Mouse (Mus musculus): Measurements from ENCODE around the gene Ttn. TPM values are rescaled to one million over a fixed set of nuclear protein-coding genes. Genes with fewer than 3 reads are reported as not detected.
A peak's percentile ranks its signal among the peaks of the same experiment; 100 is the strongest.

Gene Ttn
- total RNA-seq, 1 experiment from 2014 or later, result 0.10 TPM

DNA sequence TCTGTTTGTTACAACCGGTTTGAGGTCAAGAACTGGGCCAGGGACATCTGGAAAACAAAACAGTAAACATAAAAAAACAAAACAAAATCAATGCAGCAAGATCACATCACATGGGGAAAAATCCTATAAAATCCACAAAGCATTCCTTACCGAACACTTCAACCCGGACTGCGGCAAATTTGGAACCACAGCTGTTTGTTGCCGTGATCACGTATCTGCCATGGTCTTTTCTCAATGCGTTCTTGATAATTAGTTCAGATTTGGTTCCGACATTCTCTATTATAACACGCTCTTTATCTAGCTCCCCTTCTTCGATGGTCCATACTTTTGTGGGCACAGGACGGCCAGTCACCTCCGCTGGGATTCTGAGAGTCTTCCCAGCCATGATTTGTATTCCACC, 198.2 kb downstream of the Ttn start:
- no peak for ATAC-seq (replicated peaks in 1 of 2; ENCODE audit: insufficient read depth in 1 of 2, low FRiP score in 2 of 2, low TSS enrichment in 1 of 2, low read depth in 1 of 2, poor library complexity in 2 of 2, severe bottlenecking in 2 of 2)

DNA sequence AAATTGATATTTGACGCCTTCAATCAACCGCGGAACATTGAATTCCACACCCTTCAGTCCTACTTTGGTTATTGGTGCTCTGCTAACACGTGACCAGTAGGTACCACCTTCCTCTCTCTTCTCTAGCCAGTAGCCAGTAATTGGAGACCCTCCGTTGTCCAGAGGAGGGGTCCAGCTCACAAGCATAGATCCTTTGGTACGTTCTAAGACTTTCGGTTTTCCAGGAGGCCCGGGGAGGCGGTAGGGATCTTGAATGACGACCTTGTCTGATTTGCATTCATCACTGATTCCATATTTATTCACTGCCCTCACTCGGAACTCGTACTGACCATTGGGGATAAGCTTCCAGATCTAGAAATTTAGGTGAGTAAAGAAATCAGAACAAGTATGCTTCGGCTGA, 201.6 kb downstream of the Ttn start:
- no peak for ATAC-seq (replicated peaks in 1 of 2; ENCODE audit: insufficient read depth in 1 of 2, low FRiP score in 2 of 2, low TSS enrichment in 1 of 2, low read depth in 1 of 2, poor library complexity in 2 of 2, severe bottlenecking in 2 of 2)

GRCm38 (mm10) chr2:76769831-76770230, 212.5 kb downstream of the Ttn start:
- ATAC-seq (replicated peaks in 1 of 2; ENCODE audit: insufficient read depth in 1 of 2, low FRiP score in 2 of 2, low TSS enrichment in 1 of 2, low read depth in 1 of 2, poor library complexity in 2 of 2, severe bottlenecking in 2 of 2), result no peak

DNA sequence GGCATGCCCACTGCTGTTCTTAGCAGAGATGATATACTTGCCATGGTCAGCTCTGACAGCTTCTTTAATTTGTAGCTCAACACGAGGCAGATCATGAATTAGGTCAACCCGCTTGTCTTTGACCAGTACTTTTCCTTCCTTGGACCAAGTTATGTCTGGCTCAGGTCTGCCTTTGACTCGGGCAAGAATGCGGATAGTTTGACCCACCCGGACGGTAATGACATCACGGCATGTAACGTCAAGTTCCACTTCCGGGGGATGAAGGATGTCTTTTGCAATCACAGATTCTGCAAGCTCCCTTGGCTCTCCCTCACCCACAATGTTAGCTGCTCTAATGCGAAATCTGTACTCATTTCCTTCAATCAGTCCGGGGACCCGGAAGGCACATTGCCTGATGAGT, 215.1 kb downstream of the Ttn start:
- ATAC-seq (replicated peaks in 1 of 2; ENCODE audit: insufficient read depth in 1 of 2, low FRiP score in 2 of 2, low TSS enrichment in 1 of 2, low read depth in 1 of 2, poor library complexity in 2 of 2, severe bottlenecking in 2 of 2), result no peak

- no peak for ATAC-seq (replicated peaks in 1 of 2; ENCODE audit: insufficient read depth in 1 of 2, low FRiP score in 2 of 2, low TSS enrichment in 1 of 2, low read depth in 1 of 2, poor library complexity in 2 of 2, severe bottlenecking in 2 of 2)
Measured at GRCm38 (mm10) chr2:76764526-76764925, 217.8 kb downstream of the Ttn start.

- ATAC-seq (replicated peaks in 1 of 2; ENCODE audit: insufficient read depth in 1 of 2, low FRiP score in 2 of 2, low TSS enrichment in 1 of 2, low read depth in 1 of 2, poor library complexity in 2 of 2, severe bottlenecking in 2 of 2), result no peak
Measured at GRCm38 (mm10) chr2:76762154-76762553, 220.2 kb downstream of the Ttn start.

DNA sequence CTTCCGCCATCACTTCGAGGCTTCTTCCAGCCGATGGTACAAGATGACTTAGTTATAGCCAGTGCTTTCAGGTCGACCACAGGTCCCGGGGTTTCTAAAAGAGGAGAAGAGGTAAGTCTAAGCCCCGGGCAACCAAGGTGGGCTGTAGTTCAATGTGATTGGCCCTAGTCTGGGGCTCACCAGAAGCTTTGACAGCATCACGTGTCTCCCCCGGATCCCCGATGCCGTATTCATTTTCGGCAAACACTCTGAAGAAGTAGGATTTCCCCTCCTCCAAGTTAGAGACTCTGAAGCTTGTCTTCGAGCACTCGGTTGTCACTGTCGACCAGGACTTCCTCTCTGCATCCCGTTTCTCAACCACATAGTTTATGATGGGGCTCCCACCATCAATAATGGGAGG, 225.9 kb downstream of the Ttn start:
- ATAC-seq (replicated peaks in 1 of 2; ENCODE audit: insufficient read depth in 1 of 2, low FRiP score in 2 of 2, low TSS enrichment in 1 of 2, low read depth in 1 of 2, poor library complexity in 2 of 2, severe bottlenecking in 2 of 2), result no peak

DNA sequence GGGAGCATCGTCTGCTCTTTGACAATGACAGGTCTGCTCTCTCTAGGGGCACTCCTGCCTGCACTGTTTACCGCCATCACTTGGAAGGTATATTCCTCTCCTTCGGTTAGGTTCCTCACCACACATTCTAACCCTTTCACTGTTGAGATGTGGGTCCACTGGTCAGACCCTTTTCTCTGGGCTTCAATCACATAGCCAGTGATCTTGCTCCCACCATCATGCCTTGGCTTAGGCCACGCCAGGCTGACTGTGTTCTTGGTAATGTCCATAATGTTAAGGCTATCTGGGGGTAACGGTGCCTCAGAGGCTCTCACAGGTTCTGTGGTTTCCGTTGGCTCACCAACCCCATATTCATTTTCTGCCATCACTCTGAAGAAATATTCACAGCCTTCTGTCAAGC, 230.4 kb downstream of the Ttn start:
- ATAC-seq (replicated peaks in 1 of 2; ENCODE audit: insufficient read depth in 1 of 2, low FRiP score in 2 of 2, low TSS enrichment in 1 of 2, low read depth in 1 of 2, poor library complexity in 2 of 2, severe bottlenecking in 2 of 2), result no peak

DNA sequence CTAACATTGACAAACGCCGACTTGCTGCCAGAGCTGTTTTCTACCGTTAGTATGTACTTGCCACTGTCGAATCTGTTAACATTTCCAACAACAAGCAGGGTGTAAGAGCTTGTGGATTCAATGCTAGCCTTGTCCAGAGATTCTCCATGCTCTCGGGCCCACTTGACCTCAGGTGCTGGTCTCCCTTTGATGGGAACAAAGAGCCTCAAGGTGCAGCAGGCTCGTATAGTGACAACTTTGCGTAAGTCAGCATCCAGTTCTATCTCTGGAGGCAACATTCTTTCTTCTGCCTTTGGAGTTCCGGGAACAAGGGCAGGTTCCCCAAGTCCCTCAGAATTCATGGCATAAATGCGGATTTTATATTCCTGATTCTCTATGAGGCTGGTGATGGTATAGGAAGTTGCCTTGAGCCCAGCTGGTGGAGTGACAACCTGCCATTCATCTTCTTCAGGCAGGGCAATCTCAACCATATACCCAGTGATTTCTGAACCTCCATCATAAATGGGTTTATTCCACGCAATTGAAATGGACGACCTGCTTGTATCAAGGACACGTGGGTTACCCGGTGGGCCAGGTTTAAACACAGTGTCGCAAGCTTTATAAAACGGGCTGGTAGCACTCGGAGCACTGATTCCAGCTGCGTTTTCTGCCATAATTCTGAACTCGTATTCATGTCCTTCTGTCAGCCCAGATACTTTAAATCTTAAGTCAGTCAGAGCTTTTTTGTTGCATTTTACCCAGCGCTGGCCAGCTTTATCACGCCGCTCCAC, 232.8 kb downstream of the Ttn start:
- no peak for ATAC-seq (replicated peaks in 1 of 2; ENCODE audit: insufficient read depth in 1 of 2, low FRiP score in 2 of 2, low TSS enrichment in 1 of 2, low read depth in 1 of 2, poor library complexity in 2 of 2, severe bottlenecking in 2 of 2)

DNA sequence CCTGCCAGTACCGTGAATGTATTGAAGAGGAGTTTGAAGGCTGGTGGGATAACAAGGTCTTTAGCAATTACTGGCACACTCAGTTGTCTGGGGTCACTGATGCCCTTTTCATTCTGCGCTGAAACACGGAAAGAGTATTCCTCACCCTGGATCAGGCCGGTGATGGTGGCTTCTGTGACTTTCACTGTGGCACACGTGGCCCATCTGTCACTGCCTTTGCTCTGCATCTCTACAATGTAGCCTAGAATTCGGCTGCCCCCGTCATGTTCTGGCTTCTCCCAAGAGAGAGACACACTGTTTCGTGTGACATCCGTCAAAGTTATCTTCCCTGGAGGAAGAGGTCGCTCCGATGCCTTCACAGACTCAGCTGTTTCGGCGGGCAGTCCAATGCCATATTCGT, 233.7 kb downstream of the Ttn start:
- no peak for ATAC-seq (replicated peaks in 1 of 2; ENCODE audit: insufficient read depth in 1 of 2, low FRiP score in 2 of 2, low TSS enrichment in 1 of 2, low read depth in 1 of 2, poor library complexity in 2 of 2, severe bottlenecking in 2 of 2)

- no peak for ATAC-seq (replicated peaks in 1 of 2; ENCODE audit: insufficient read depth in 1 of 2, low FRiP score in 2 of 2, low TSS enrichment in 1 of 2, low read depth in 1 of 2, poor library complexity in 2 of 2, severe bottlenecking in 2 of 2)
Measured at GRCm38 (mm10) chr2:76719650-76720049, 262.7 kb downstream of the Ttn start.

GRCm38 (mm10) chr2:76714984-76715383, 267.4 kb downstream of the Ttn start:
- no peak for ATAC-seq (replicated peaks in 1 of 2; ENCODE audit: insufficient read depth in 1 of 2, low FRiP score in 2 of 2, low TSS enrichment in 1 of 2, low read depth in 1 of 2, poor library complexity in 2 of 2, severe bottlenecking in 2 of 2)

- no peak for ATAC-seq (replicated peaks in 1 of 2; ENCODE audit: insufficient read depth in 1 of 2, low FRiP score in 2 of 2, low TSS enrichment in 1 of 2, low read depth in 1 of 2, poor library complexity in 2 of 2, severe bottlenecking in 2 of 2)
Measured at GRCm38 (mm10) chr2:76708512-76708911, 273.8 kb downstream of the Ttn start.

DNA sequence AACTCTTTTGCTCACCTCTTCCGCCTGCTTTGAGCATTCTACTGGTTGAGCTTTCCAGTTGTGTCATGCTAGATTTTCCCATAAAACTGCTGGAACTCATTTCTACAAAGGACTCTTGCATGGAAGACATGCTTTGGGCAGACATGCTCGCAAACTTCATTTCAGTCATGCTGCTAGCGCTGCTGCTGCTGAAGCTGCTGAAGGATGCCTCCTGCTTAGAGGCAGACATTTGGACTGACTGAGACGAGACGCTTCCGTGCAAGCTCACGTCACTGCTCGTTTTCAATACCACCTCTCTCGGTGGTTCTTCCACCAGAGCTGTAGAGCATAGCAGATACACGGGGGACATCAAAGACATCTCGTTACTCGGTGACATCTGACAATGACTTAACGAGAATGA, 276.7 kb downstream of the Ttn start:
- ATAC-seq (replicated peaks in 1 of 2; ENCODE audit: insufficient read depth in 1 of 2, low FRiP score in 2 of 2, low TSS enrichment in 1 of 2, low read depth in 1 of 2, poor library complexity in 2 of 2, severe bottlenecking in 2 of 2), result no peak

DNA sequence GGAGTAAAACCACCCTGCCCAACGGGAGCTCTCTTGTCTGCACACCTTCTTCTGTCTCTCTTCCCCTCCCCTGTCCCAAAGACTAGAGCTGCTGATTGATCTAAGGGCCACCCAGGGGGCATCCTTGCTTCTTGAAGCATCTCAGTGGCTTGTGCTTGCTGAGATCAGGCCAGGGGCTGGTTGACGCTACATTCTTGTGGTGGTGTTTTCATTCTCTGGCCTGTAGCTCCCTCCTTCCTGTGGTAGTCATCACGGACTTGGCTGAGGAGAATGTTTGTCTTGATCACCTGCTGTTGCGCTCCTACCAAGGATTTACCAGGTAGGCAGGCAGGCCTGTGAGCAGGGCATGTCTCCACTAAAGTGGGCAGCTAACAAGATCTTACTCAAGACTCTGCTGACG, 279.6 kb downstream of the Ttn start:
- no peak for ATAC-seq (replicated peaks in 1 of 2; ENCODE audit: insufficient read depth in 1 of 2, low FRiP score in 2 of 2, low TSS enrichment in 1 of 2, low read depth in 1 of 2, poor library complexity in 2 of 2, severe bottlenecking in 2 of 2)

DNA sequence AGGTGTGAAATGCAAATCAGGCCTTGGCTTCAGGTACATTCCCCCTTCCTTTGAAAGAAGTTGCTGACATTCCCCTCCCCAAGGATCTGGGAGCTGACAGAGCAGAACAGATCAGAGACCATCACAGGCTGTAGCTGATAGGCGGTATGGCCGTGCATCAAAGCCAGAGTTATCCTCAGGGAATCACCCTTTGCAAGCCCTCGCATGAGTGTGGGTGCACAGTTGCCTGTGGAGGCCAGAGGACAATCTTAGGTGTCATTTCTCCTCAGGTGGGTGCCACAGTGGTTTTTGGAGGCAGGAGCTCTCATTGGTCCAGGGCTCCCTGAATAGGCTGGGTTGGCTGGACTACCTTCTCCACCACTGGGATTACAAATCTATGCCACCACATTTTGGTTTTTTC, 280.2 kb downstream of the Ttn start:
- no peak for ATAC-seq (replicated peaks in 1 of 2; ENCODE audit: insufficient read depth in 1 of 2, low FRiP score in 2 of 2, low TSS enrichment in 1 of 2, low read depth in 1 of 2, poor library complexity in 2 of 2, severe bottlenecking in 2 of 2)

GRCm38 (mm10) chr2:76695290-76695689, 287.1 kb downstream of the Ttn start:
- ATAC-seq (replicated peaks in 1 of 2; ENCODE audit: insufficient read depth in 1 of 2, low FRiP score in 2 of 2, low TSS enrichment in 1 of 2, low read depth in 1 of 2, poor library complexity in 2 of 2, severe bottlenecking in 2 of 2), result peak; percentile 47 to 48; a peak in 3 of 4 replicates

DNA sequence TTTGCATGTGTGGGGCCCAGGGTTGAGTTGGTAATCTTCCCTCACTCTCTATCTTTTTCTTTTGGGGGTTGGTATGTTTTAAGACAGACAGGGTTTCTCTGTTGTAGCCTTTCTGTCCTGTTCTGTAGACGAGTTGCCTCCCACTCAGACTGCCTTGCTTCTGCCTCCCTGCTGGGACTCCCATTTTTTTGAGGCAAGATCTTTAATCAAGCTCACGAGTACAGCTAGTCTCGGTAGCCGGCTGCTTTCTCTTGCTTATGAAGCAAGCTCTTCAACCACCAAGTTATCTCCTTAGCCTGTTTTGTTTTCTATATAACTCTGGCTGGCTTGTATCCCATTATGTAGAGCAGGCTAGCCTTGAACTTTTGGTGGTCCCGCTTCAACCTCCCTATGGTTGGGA, 288.6 kb downstream of the Ttn start:
- no peak for ATAC-seq (replicated peaks in 1 of 2; ENCODE audit: insufficient read depth in 1 of 2, low FRiP score in 2 of 2, low TSS enrichment in 1 of 2, low read depth in 1 of 2, poor library complexity in 2 of 2, severe bottlenecking in 2 of 2)

DNA sequence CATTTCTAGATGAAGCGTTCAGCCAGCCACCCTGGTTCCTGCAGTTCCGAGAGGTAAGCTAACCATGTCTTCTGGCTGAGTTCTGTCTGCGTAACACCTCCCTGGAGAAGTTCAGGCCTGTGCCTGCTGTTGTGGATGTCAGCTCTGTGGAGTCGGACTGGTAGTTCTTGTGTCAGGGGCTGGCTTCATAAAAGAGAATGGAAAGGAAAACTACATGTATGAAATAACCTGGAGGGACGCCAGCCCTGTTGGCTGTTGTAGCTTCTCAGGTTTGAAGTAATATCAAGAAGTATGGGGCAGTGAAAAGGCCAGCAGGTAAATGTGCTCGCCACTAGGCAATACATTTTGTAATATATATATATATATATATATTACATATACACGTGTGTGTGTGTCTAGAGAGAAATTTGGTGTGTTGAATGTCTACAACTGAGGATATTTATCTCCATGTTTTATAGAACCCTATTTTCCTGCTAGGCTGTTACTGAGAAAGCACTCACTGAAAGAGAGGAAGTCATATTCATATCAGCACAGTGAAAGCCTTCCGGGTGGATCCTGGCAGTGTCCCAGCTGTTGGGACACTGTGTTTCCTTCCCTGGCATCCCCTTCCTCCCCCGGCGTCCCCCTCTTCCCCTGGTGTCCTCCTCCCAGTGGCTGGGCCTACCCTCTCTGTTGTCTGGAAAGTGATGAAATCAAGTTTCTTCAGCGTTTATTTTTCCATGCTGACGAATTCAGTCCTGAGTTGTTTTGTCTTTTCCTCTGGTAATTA, 291.7 kb downstream of the Ttn start:
- ATAC-seq (replicated peaks in 1 of 2; ENCODE audit: insufficient read depth in 1 of 2, low FRiP score in 2 of 2, low TSS enrichment in 1 of 2, low read depth in 1 of 2, poor library complexity in 2 of 2, severe bottlenecking in 2 of 2), result peak; percentile 82 to 83; a peak in 3 of 4 replicates
